Mouse (Mus musculus) embryonic stem cell, embryonic (primary cell): ENCODE data around the gene Mrpl51.

Experiments used
- CTCF ChIA-PET, 4 experiments: fragments of 300-600 bp in 2 of 4; fragments of 350-600 bp in 2 of 4; sonication (Branson Sonifier 250); formaldehyde crosslinking; loops; one replicate each; lab custom pipeline; 2022; ENCODE audit warnings: inconsistent platforms in 2 of 4; lab: Charles Lee
- POLR2A ChIA-PET, 4 experiments: fragments of 300-600 bp in 2 of 4; fragments of 350-600 bp in 2 of 4; sonication (Branson Sonifier 250); formaldehyde crosslinking; loops; one replicate each; lab custom pipeline; 2022; ENCODE audit warnings: antibody characterized with exemption in 4 of 4, inconsistent platforms in 1 of 4; lab: Charles Lee

Gene Mrpl51

DNA sequence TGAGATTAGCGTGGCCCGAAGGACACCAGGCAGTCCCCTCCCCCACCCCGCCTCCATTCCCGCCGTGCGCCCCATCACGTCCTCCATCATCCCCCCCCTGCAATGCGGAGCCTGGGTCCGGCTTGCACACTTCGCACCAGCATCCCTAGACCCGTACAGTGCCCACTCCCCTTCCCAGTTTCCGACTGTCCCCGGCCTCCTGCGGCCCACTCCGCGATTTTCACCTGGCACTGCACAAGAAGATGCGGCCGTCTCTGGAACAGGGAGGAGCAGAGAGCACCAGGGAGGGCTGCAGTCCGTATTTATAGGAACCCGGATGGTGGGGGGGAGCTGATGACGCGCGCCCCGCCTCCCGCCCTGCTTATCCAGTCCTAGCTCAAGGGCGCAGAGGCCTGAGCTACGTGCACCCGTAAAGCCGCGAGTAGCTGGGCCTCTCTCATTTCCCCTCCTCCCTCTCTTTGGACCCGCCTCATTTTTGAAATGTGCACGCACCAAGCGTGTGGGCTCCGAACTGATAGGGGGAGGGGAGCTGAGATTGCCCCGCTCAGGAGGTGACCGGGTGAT lies 26.2 kb upstream of the Mrpl51 start:
- ChIA-PET POLR2A (interaction anchor here (0.5 to 21.4 kb wide), 243 partner anchors 8 to 1921 kb away, joined by 3 to 499 read pairs (median 4); partner anchors contain the start of genes Cdca3 (in 4 of the 4), Mrpl51 (in 4 of the 4), Ncapd2 (in 4 of the 4) and Usp5 (in 4 of the 4)), CTCF (interaction anchor here (0.5 to 1.9 kb wide), 12 partner anchors 10 to 357 kb away, joined by 3 to 5 read pairs (median 4); no protein-coding TSS in a partner anchor)

DNA sequence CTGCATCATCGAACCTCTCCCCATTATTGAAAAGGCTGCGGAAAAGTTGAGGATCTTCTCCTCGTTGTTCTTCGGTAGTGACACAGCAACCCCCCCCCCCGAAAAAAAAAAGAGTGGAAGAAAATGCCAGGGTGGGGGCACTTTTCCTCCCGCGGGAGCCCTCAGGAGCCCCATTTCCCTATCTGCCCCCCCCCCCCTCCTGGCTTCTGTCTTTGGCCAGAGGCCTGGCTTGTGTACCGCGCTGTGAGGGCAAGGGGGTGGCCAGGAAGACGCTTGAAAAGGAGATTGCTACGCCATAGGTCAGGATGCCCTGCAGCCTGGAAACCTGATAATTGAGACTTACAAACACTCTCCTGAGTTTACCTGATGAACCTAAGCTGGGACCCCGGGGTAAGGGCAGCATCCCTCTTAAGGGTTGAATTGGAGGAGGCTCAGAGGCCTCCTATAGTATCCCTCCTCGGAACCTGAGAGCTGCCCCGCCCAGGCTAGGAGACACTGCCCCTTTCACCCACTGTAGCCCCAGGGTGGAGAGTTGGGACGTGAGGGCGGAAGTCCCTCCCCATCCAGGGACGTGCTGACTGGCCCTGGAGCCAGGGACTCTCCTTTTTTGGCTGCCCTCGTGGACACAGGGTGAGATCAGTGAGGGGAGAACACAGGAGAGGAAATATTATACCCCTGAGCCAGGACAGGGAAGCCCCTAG lies 25.4 kb upstream of the Mrpl51 start, which contains the start of gene Gapdh:
TSS of gene Gapdh (minus strand) at position 417 of the 701 bp plus-strand sequence.
- ChIA-PET CTCF (interaction anchor here (0.5 to 1.9 kb wide), 12 partner anchors 8 to 358 kb away, joined by 3 to 5 read pairs (median 4); no protein-coding TSS in a partner anchor), POLR2A (interaction anchor here (0.5 to 21.4 kb wide), 248 partner anchors 9 to 1825 kb away, joined by 3 to 499 read pairs (median 4); partner anchors contain the start of genes Cdca3 (in 4 of the 4), Mrpl51 (in 4 of the 4), Ncapd2 (in 4 of the 4) and Usp5 (in 4 of the 4))

DNA sequence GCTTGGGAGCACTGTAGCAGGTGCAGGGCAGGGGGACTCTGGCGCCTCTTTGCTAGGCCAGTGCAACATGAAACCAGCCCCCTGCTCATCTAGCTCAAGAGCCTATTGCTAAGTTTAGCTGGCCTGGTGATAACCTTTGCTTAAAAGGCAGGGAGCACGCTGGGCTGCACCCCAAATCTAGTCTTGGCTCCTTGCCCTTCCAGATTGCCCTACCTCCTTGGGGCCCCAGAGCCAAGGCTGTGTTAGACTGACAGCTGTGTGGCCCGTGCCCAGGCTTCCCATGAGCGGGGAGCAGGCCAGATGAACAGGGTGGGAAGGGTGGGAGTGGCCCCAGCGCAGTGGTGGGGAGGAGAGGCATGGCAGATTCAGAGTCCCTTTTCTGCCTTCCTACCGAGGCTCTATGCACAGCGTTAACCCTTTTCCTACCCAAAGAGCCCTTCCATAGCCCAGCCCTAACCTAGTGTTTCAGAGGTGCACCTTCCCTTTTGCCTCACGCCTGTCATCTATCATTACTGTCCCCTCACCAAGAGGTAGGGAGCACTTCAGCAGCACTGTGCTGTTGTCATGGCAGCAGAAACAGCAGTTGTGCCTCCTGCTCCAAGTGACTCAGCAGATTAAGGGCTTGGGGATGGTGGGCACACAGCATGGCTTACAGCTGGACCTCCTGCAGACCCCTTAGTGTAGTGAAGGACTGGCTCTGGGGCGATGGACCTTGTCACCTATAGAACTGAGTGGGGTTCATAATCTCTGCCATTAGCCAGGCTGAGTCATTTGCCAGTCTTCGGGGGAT lies 24.5 kb upstream of the Mrpl51 start:
- CTCF ChIA-PET, result interaction anchor here in 2 of 4 experiments (0.6 to 1.9 kb wide), 4 partner anchors 8 to 104 kb away, joined by 4 to 5 read pairs (median 4); no protein-coding TSS in a partner anchor
- POLR2A ChIA-PET, result interaction anchor here (0.5 to 21.4 kb wide), 38 partner anchors 8 to 426 kb away, joined by 3 to 499 read pairs (median 20); partner anchors contain the start of genes Mrpl51 (in 3 of the 4), Ncapd2 (in 3 of the 4), Cdca3 (in 2 of the 4) and Grcc10 (in 2 of the 4)

DNA sequence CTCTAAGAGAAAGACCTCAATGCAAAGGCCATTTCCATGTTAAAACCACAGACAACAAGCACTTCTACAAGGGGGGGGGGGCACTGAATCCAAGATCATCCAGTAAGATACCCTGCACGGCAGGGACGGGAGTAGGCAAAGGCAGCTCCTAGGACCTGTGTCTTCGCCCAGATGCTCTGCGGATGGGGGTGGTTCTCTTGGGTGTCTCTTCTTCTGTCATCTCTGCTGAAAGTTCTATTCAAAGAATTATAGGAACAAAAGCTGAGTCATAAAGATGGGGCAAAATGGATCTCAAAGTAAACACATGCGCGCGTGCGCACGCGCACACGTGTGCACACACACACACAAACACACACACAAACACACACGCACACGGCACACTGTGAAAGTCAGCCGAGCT lies 23.5 kb upstream of the Mrpl51 start:
- ChIA-PET CTCF (interaction anchor here in 1 of 4 experiments (0.6 kb wide), 1 partner anchor 38 kb away, joined by 6 read pairs; no protein-coding TSS in a partner anchor), POLR2A (interaction anchor here in 3 of 4 experiments (0.6 to 21.4 kb wide), 17 partner anchors 7 to 427 kb away, joined by 3 to 499 read pairs (median 7); partner anchors contain the start of genes Mrpl51 (in 3 of the 3), Ncapd2 (in 3 of the 3), Nop2 (in 2 of the 3) and Grcc10 (in 1 of the 3))

DNA sequence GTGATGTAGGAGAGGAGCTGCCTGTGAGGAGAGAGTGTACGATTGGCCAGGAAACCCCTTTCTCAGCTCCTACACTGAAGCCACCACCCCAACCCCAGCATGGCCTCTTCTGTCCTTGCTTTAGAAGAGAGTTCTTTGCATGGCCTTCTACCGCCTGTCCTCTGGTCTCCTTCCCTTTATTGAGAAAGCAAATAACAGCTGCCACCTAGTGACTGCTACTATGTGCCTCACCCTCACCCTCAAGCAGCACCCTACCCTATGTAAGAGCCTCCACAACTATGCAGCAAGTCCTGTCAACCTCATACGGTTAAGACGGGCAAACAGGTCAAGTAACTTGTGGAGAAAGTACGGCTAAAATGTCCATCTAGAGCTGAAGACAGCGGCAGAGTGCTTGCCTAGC lies 21.4 kb upstream of the Mrpl51 start:
- ChIA-PET CTCF (interaction anchor here in 3 of 4 experiments (0.6 to 2.3 kb wide), 7 partner anchors 8 to 509 kb away, joined by 3 to 15 read pairs (median 4); no protein-coding TSS in a partner anchor), POLR2A (interaction anchor here (0.6 to 21.4 kb wide), 44 partner anchors 9 to 515 kb away, joined by 3 to 499 read pairs (median 6); partner anchors contain the start of genes Mrpl51 (in 3 of the 4), Ncapd2 (in 3 of the 4), Mlf2 (in 2 of the 4) and Nop2 (in 2 of the 4))

DNA sequence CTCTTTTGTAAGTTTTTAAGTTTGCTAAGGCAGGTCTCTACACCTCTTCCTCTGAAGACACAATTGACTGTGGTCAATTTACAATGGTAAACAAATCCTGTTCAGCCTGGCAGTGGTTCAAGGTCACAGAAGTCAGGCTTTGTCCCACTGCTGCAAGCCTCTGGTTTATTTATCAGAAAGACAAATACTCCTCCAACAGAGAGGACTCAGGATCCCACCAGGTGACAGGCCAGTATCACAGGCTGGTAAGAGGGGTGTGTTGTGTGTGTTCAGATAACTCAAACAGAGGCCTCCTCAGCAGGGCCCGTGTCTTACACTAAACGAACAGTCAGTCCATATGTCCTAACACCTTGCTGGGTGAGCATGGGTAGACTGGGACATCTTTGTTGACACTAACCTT lies 19.1 kb upstream of the Mrpl51 start:
- POLR2A ChIA-PET, result interaction anchor here in 3 of 4 experiments (0.7 to 18.5 kb wide), 15 partner anchors 8 to 431 kb away, joined by 3 to 495 read pairs (median 12); partner anchors contain the start of genes Gapdh (in 2 of the 3), Mrpl51 (in 2 of the 3), Ncapd2 (in 2 of the 3) and Grcc10 (in 1 of the 3)
- CTCF ChIA-PET, result no interaction called here

DNA sequence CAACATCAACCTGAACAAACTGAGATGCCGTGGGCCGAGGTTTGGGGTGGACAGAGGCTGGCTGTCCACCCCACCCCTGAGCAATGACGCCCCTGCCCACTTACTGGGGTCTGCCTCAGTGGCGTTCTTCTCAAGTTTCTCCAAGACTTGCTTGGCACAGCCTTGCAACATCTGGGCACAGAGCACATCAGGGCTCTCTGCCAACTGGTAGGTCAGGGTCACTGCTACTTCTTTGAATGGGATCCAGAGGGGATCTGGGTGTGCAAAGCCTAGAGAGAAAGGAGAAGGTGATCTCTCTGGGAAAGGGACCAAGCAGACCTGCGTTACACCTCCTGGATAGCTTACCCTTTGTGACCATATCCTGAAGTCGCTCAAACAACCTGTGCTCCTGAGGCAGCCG lies 18.3 kb upstream of the Mrpl51 start:
- ChIA-PET POLR2A (interaction anchor here (0.7 to 18.5 kb wide), 22 partner anchors 8 to 432 kb away, joined by 3 to 495 read pairs (median 6); partner anchors contain the start of genes Mrpl51 (in 3 of the 4), Ncapd2 (in 3 of the 4), Gapdh (in 2 of the 4) and Grcc10 (in 1 of the 4)), CTCF (interaction anchor here in 2 of 4 experiments (0.6 to 1.0 kb wide), 2 partner anchors 9 to 11 kb away, joined by 3 read pairs; no protein-coding TSS in a partner anchor)

DNA sequence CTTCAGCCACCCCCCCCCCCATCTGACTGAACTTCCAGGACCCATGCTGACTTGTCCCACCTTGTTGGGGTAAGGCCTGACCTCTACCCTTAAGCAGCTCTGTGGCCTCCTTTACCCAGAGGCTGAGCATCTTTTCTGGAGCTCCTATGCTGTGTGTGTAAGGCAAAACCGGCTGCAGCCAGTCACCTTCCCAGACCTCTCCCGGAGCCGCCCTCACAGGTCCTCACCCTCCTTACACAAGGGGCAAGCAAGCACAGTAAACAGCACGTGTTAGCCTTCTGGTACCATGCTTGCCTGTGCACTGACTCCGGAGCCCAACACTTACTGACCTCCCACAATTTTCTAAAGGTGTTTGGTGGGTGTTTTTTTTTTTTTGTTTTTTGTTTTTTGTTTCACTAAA lies 16.1 kb upstream of the Mrpl51 start:
- CTCF ChIA-PET, result interaction anchor here (0.5 to 1.4 kb wide), 9 partner anchors 10 to 473 kb away, joined by 3 to 9 read pairs (median 4); partner anchors contain the start of gene Usp5 (in 1 of the 4)

DNA sequence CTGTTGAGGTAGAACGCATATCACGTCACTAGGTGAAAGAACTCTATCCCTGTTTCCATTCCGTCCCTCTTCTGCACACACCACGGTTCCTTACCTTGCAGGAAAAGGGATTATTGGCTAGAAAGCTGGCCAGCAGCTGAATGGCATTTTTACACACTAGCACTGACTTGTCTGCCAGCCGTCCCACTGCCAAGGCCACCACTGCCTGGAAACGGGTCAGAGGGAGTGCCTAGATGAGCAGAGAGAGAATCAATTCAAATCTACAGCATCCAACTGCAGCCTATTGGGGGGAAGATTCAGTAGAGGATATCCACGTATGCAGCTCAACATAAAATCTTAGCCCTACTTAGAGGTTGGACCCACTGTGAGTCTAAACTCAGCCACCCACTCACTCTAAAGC lies 12.0 kb upstream of the Mrpl51 start:
- CTCF ChIA-PET, result no interaction called here
- POLR2A ChIA-PET, result interaction anchor here in 3 of 4 experiments (0.6 to 18.5 kb wide), 22 partner anchors 9 to 435 kb away, joined by 3 to 495 read pairs (median 6); partner anchors contain the start of genes Mrpl51 (in 2 of the 3), Ncapd2 (in 2 of the 3) and Gapdh (in 1 of the 3)

More for the DNA sequence above, 16.1 kb upstream of the Mrpl51 start:
- POLR2A ChIA-PET, result interaction anchor here (0.6 to 18.5 kb wide), 52 partner anchors 8 to 512 kb away, joined by 3 to 495 read pairs (median 4); partner anchors contain the start of genes Gapdh (in 3 of the 4), Mrpl51 (in 3 of the 4), Ncapd2 (in 3 of the 4) and Grcc10 (in 2 of the 4)

DNA sequence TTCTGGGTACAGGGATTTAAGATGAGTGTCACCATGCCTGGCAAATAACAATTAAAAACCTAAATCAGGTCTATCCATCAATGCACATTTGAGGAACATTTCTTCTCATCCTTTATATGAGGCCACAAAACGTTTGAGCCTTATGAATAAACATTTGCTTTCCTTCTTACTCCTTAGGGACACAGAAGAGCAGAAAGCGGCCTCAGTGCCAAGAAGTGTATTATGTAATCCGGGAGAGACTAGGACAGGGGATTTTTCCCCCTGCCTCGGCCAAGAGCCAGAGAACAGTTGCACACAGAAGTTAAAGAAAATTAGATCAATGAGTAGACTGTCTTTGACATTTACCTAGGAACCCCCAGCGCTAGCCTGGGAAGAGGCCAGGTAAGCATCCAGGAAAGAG lies 9.5 kb upstream of the Mrpl51 start:
- POLR2A ChIA-PET, result interaction anchor here in 3 of 4 experiments (0.6 to 18.5 kb wide), 15 partner anchors 8 to 301 kb away, joined by 3 to 495 read pairs (median 5); partner anchors contain the start of genes Gapdh (in 2 of the 3), Mrpl51 (in 2 of the 3) and Ncapd2 (in 2 of the 3)

DNA sequence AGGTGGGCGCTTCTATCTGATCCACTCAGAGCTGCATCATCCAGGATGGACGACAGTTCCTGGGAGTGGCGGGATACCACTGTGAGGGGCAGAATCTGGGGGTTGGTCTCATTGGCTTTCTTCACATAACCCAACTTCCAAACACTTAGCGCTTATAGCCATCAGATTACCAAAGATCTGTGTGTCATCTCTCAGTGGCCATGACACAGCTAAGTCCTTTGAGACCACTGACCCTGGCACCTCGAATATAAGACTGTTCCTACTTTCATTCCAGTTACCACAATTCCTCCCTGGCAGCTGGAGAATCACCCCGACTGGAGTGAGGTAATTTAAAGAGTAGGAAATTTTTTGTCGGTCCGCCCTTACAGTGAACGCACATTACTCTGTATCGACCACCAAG lies 5.4 kb upstream of the Mrpl51 start:
- ChIA-PET POLR2A (interaction anchor here in 3 of 4 experiments (0.7 to 18.5 kb wide), 13 partner anchors 10 to 73 kb away, joined by 3 to 495 read pairs (median 4); partner anchors contain the start of gene Gapdh (in 2 of the 3)), CTCF (no interaction called here)

More for the DNA sequence above, 9.5 kb upstream of the Mrpl51 start:
- CTCF ChIA-PET, result interaction anchor here in 1 of 4 experiments (0.7 kb wide), 1 partner anchor 9 kb away, joined by 3 read pairs; no protein-coding TSS in a partner anchor

DNA sequence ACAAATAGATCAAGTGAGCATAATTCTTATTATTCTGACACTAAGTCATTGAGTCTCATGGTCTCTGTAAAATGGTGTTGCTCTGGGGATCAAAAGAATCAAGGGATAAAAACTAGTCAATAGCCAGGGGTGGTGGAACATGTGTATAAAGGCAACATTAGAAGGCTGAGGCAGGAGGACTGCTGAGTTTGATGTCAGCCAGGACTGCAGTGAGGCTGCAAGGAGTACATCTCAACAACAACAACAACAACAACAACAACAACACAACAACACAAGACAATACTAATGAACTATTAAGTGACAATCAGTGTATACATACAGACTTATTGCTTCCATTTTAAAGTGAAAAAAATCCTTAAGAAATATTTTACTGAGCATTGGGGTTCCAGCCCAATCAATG lies 785 bp upstream of the Mrpl51 start:
- POLR2A ChIA-PET, result interaction anchor here (0.6 to 18.5 kb wide), 78 partner anchors 8 to 450 kb away, joined by 3 to 495 read pairs (median 7); partner anchors contain the start of genes Grcc10 (in 3 of the 4), Cdca3 (in 2 of the 4), Gapdh (in 2 of the 4) and Tapbpl (in 2 of the 4)
- CTCF ChIA-PET, result interaction anchor here in 2 of 4 experiments (1.0 to 1.6 kb wide), 8 partner anchors 10 to 449 kb away, joined by 3 to 6 read pairs (median 4); partner anchors contain the start of genes Grcc10 (in 1 of the 2) and Mlf2 (in 1 of the 2)

DNA sequence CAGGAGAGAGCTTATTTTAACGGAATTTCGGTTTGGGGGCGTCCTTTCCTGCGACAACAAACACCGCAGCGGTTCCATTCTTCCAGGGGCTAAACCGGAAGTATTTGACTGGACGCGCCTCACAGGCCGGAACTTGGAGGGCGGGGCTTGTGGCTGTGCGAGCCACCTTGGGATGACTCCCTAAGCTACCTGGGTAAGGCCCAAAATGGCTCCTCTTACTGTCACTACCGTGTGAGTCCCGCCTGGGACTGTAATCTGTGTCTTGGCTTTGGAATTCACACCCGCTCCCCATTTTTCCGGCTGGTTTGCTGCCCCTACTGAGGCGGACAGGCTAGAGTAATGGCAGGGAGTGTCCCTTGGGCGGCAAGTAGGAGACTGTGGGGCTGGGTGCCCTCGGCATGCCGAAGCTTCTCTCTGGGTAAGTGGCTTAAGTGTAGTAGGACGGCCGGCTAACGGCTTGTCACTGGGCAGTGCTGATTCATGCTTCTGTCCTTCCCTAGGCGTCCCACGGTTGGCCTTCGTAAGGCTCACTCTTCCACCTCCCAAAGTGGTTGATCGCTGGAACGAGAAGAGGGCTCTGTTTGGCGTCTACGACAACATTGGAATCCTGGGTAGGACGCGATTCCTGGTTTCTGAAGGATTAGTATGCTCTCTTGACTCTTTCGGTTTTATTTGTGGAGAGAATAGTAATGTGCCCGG lies 564 bp downstream of the Mrpl51 start:
- POLR2A ChIA-PET, result interaction anchor here (0.5 to 7.4 kb wide), 151 partner anchors 8 to 717 kb away, joined by 3 to 305 read pairs (median 4); partner anchors contain the start of genes Gapdh (in 3 of the 4), Grcc10 (in 3 of the 4), Vamp1 (in 3 of the 4) and Cdca3 (in 2 of the 4)
- CTCF ChIA-PET, result interaction anchor here (0.7 to 1.6 kb wide), 20 partner anchors 11 to 490 kb away, joined by 3 to 6 read pairs (median 3); partner anchors contain the start of genes Grcc10 (in 1 of the 4) and Mlf2 (in 1 of the 4)

DNA sequence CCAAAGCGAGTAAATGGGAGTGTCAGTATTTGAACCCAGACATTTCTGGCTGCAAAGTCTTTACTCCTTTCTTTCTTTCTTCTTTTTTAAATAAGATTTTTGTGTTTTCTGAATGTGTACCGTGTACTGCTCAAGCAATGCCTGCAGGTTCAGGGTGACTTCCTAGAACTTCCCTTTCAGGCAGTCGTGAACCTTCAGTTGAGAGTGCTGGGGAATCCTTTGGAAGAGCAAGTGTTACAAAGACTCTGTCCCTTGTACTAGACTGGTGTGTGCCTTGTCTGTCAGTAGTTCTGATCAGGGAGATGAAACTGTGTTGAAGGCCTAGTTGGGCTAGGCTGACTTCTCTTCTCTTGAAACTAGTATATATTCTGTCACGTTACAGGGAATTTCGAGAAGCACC lies 1.2 kb downstream of the Mrpl51 start:
- ChIA-PET CTCF (interaction anchor here in 1 of 4 experiments (1.3 kb wide), 1 partner anchor 31 kb away, joined by 4 read pairs; no protein-coding TSS in a partner anchor), POLR2A (interaction anchor here (0.7 to 7.4 kb wide), 16 partner anchors 8 to 387 kb away, joined by 3 to 305 read pairs (median 12); partner anchors contain the start of genes Gapdh (in 1 of the 4) and Lpar5 (in 1 of the 4))

DNA sequence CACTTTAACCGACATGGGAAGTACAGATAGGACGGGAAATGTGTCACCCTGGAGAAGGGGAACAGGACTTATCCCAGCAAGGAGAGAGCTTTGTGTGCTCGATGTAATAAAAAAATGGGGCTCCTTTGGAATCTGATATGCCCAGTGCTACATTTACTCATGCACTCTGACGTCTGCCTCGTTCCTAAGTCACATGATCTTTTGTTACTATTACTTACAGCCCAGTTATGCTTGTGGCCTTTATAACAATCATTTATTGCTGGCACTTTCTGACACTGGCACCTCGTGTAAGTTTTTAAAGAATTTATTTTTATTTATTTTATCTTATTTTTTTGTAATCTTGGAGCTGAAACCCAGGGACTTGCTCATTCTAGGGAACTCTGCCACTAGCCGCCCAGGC lies 1.8 kb downstream of the Mrpl51 start:
- CTCF ChIA-PET, result no interaction called here

More for the DNA sequence above, 1.8 kb downstream of the Mrpl51 start:
- POLR2A ChIA-PET, result interaction anchor here in 3 of 4 experiments (0.6 to 7.4 kb wide), 6 partner anchors 9 to 56 kb away, joined by 3 to 305 read pairs (median 23); partner anchors contain the start of gene Gapdh (in 1 of the 3)
